Mouse (Mus musculus) gonadal fat pad, adult 2 months (tissue): ENCODE data around the gene Tent5a. TPM values are rescaled to one million over a fixed set of nuclear protein-coding genes. Genes with fewer than 3 reads are reported as not detected.

Source experiments
- DNase-seq: peaks from one replicate; pipeline ENCODE4 v3.0.0-alpha.2; 2012; ENCODE audit warnings: low read depth
- polyA plus RNA-seq: library from polyadenylated mRNA; depleted of rRNA; stranded (reverse); fragments of >200 nt; gene quantifications from 2 replicates; pipeline ENCODE4 v1.2.3, GENCODE M21; 2012; rRNA removed

The Tent5a gene
- polyA plus RNA-seq, 1 experiment = 9.8 TPM

GRCm38 (mm10) chr9:85312473-85312872 is 14.7 kb downstream of the Tent5a start, which contains the start of gene Gm11114:
Gm11114 (plus strand) TSS chr9:85312773.
- no peak for DNase-seq

GRCm38 (mm10) chr9:85303378-85303777 is 23.8 kb downstream of the Tent5a start:
- no peak for DNase-seq

GRCm38 (mm10) chr9:85302849-85303248 is 24.3 kb downstream of the Tent5a start:
- DNase-seq = no peak

GRCm38 (mm10) chr9:85274114-85274513 is 53.0 kb downstream of the Tent5a start:
- no peak for DNase-seq

Other genes with a start within 250 kb of the Tent5a start
- gene Gm11114, start 14.6 kb downstream of the Tent5a start, polyA plus RNA-seq = not detected in 2 replicates